24 mouse cellular contexts compared by ENCODE assay signal in genomic region chr3:132865596-132865995, GRCm38 (mm10).
DNase-seq lines count a peak whose midpoint lies in the region; TF ChIP-seq lines count a peak whose summit lies in the region.
"Had no signal": no experiment of that assay in that cellular context is flagged by ENCODE, and none has a peak within 500 bp of the region (broad histone marks: within the 10 kb centered on the region; RNA-seq: fewer than 3 reads in every experiment).

No protein-coding gene starts in this region.

- H3K4me3 ChIP-seq in layer of hippocampus, adult 2 months, result no peak overlapping the region
- H3K4me3 ChIP-seq: embryonic facial prominence, embryonic 12.5 days; erythroblast, embryonic 14.5 days; heart, embryonic 13.5 days; megakaryocyte, embryonic 14.5 days; midbrain, embryonic 12.5 days; neural tube, embryonic 13.5 days had no signal

- no peak for TF ChIP-seq CTCF in layer of hippocampus, adult 2 months (conservative IDR thresholded peaks at IDR 0.05)

- DNase-seq in layer of hippocampus, adult 2 months (ENCODE audit: low spot score in 2 of 2), result no peak
- DNase-seq in layer of hippocampus, adult 18-20 months (ENCODE audit: low spot score in 2 of 2), result no peak
- DNase-seq in kidney, adult 9 months, result peak; percentile 50
- peak; percentile 52 for DNase-seq in kidney, postnatal 10 days
- peak; percentile 36 for DNase-seq in yolk sac, embryonic 10.5 days (ENCODE audit: low spot score)
- DNase-seq in adipocyte (ENCODE audit: low spot score), result no peak
- DNase-seq in urinary bladder, postnatal 14 days (ENCODE audit: low spot score), result no peak
- no peak for DNase-seq in urinary bladder, postnatal 36 days (ENCODE audit: low spot score in 2 of 2)
- DNase-seq: adrenal gland, adult 8-10 months; cerebellum, adult 2 months; cerebellum, postnatal 14 days; gastrocnemius, postnatal 10 days; heart, postnatal 10 days; layer of hippocampus, postnatal 36 days; liver; lung, postnatal 36 days; right cerebral cortex, postnatal 4 days had no signal

- H3K27ac ChIP-seq in layer of hippocampus, adult 2 months, result peak overlapping the region; percentile 39; the same call in 1 of the 2 replicates
- H3K27ac ChIP-seq: embryonic facial prominence, embryonic 12.5 days; heart, embryonic 13.5 days; hindbrain, embryonic 14.5 days; midbrain, embryonic 12.5 days; neural tube, embryonic 13.5 days had no signal

Comparison
In these comparisons a context has a peak if more than half of its experiments do, and no peak if none do; other contexts are left out.
1. DNase-seq: peak in kidney, adult 9 months (single experiment), kidney, postnatal 10 days (single experiment) and yolk sac, embryonic 10.5 days (single experiment); none in layer of hippocampus, adult 2 months (0 of 2), layer of hippocampus, adult 18-20 months (0 of 2), adipocyte (single experiment), urinary bladder, postnatal 14 days (single experiment) and urinary bladder, postnatal 36 days (0 of 2).